Mouse (Mus musculus): ENCODE results near the gene Tbc1d14.

DNA sequence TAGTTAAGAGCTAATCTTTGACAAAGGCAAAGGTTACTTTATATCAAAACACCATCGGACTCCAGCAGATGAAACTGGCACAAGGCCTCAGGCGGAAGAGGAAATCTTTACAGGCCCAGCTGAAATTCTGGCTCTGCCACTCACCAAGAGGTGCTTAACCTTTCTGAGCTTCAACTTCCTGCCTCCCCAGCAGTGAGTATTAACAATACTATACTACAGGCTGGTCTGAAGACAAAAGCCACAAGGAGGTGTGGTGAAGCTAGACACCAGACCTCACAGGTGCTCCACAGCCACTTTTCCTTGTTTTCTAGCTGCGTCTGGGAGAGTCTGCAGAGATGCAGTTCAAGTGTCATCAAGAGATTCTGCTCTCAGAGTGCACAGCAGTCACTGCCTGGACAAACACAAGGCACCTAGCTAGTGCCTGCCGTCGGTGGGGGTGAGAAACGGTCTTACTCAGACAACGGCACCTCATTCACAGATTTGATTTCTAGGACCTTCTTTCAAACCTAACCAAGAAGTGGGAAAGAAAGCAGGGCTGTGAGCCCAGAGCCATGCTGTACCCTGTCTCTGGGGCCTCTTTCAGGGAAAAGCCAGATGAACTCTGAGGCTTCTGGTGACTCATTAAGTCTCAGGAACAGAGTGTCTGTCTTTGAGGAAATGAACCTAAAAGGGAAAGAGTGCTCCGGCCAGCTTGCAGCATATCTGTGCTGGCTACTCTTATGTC lies 18.8 kb downstream of the Tbc1d14 start:
- TF ChIP-seq EP300 (IDR thresholded peaks at IDR 0.05; ENCODE audit: low read depth) = no peak
- TF ChIP-seq CTCF (IDR thresholded peaks at IDR 0.05; ENCODE audit: low read depth) = no peak

Data from heart, postnatal 0 days (tissue).